Mouse (Mus musculus) bone marrow, adult 2 months (tissue): ENCODE results near the gene Tcerg1l.

Experiments used
- CTCF ChIP-seq: fragments of 200-500 bp; IDR thresholded peaks from 2 replicates; pipeline ENCODE4 v1.5.1; 2011; ENCODE audit warnings: low read length, control low read depth; ENCODE audit not compliant: control insufficient read depth, insufficient read depth
- POLR2A ChIP-seq: fragments of 200-500 bp; IDR thresholded peaks from 2 replicates; pipeline ENCODE4 v1.6.1; 2011; ENCODE audit warnings: low read depth, mild to moderate bottlenecking, control low read depth, low read length, borderline replicate concordance; ENCODE audit not compliant: control insufficient read depth

DNA sequence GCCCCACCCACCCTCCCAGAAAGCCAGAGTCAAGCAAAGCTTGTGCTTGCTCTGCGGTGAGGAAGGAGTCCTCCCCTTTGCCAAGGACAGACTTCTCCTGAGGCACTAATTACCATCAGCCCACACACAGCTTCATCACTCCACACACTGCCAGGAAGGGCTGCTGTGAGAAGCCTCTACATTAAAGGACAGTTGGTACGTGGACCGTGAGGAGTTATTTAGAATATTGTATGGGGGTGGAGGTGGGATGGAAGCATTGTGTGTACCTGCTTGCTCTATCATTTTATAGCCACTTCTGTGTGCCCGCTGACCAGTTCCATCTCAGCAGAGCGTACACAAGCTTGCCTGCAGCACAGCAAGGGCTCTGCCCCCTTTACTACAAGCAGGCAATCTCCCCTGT is 16.0 kb upstream of the Tcerg1l start:
- TF ChIP-seq POLR2A (no peak), CTCF (no peak)
